Mouse (Mus musculus) spleen, adult 2 months (tissue): ENCODE data around the gene Cabp2.

Experiments used
- CTCF ChIP-seq: fragments of 200-500 bp; IDR thresholded peaks from 2 replicates; pipeline ENCODE4 v1.5.1; 2011; ENCODE audit warnings: mild to moderate bottlenecking, inconsistent platforms; ENCODE audit not compliant: insufficient read depth, insufficient read length, insufficient replicate concordance; ENCODE audit errors: extremely low read depth
- POLR2A ChIP-seq: fragments of 200-500 bp; IDR thresholded peaks from 2 replicates; pipeline ENCODE4 v1.6.1; 2011; ENCODE audit warnings: low read depth, low read length, inconsistent platforms

- TF ChIP-seq CTCF (no peak), POLR2A (no peak)
These were observed 32.4 kb downstream of the Cabp2 start for GRCm38 (mm10) chr19:4113806-4114230.
